Mouse (Mus musculus) liver, embryonic 11.5 days (tissue): ENCODE results near the gene Olfr1496. TPM values are rescaled to one million over a fixed set of nuclear protein-coding genes. Genes with fewer than 3 reads are reported as not detected.

ENCODE experiments used
- ATAC-seq: fragments of 200-750 bp; cut with Nextera tagmentation; replicated peaks from 2 replicates; pipeline ENCODE4 v1.8.0; 2017; ENCODE audit warnings: moderate number of reproducible peaks, mild to moderate bottlenecking, moderate TSS enrichment, moderate library complexity; ENCODE audit not compliant: low FRiP score
- DNase-seq: peaks from one replicate; pipeline ENCODE4 v3.0.0-alpha.2; 2017; ENCODE audit warnings: low spot score
- H3K27ac ChIP-seq: fragments of 300-500 bp; sonication (generic); 2 replicates; pipeline ENCODE4 v1.5.1; 2014; ENCODE audit warnings: mild to moderate bottlenecking, low read depth, low read length, control low read depth
- H3K27me3 ChIP-seq: fragments of 300-500 bp; sonication (generic); replicated peaks from 2 replicates; pipeline ENCODE4 v1.6.1; 2014; ENCODE audit warnings: low read length, mixed read lengths; ENCODE audit not compliant: control insufficient read depth, insufficient read depth
- H3K36me3 ChIP-seq: fragments of 300-500 bp; sonication (generic); 2 replicates; pipeline ENCODE4 v1.6.1; 2014; ENCODE audit warnings: mild to moderate bottlenecking, low read length, moderate library complexity, mixed read lengths; ENCODE audit not compliant: control insufficient read depth, insufficient read depth
- H3K4me1 ChIP-seq: fragments of 300-500 bp; sonication (generic); replicated peaks from 2 replicates; pipeline ENCODE4 v1.6.1; 2014; ENCODE audit warnings: low read length, mixed read lengths; ENCODE audit not compliant: control insufficient read depth, insufficient read depth
- H3K4me2 ChIP-seq: fragments of 300-500 bp; sonication (generic); 2 replicates; pipeline ENCODE4 v1.6.1; 2014; ENCODE audit warnings: mild to moderate bottlenecking, control low read depth, moderate library complexity
- H3K4me3 ChIP-seq: fragments of 300-500 bp; sonication (generic); 2 replicates; pipeline ENCODE4 v1.5.1; 2014; ENCODE audit warnings: low read depth, low read length, control low read depth
- H3K9ac ChIP-seq: fragments of 300-500 bp; sonication (generic); 2 replicates; pipeline ENCODE4 v1.6.1; 2014; ENCODE audit warnings: low read depth, low read length, control low read depth
- H3K9me3 ChIP-seq: fragments of 300-500 bp; sonication (generic); 2 replicates; pipeline ENCODE4 v1.6.1; 2016; ENCODE audit warnings: low read length, inconsistent platforms, mixed read lengths; ENCODE audit not compliant: control insufficient read depth
- WGBS: fragments of 180-500 bp; shearing (Covaris S2); extraction: QIAGEN DNeasy Blood & Tissue Kit; methylation state at CpG from one replicate; pipeline ENCODE4 v1.1.7; 2014; 5-methylcytosine and 5-hydroxymethylcytosine counted together
- polyA plus RNA-seq: library from polyadenylated mRNA; unstranded; fragments of >200 nt; fragmentation: Nextera tagmentation; extraction: Ambion mirVana; gene quantifications from 2 replicates; pipeline ENCODE4 v1.2.1, GENCODE M21; 2014

Gene Olfr1496
- polyA plus RNA-seq, 1 experiment from 2014 or later, result not detected

DNA sequence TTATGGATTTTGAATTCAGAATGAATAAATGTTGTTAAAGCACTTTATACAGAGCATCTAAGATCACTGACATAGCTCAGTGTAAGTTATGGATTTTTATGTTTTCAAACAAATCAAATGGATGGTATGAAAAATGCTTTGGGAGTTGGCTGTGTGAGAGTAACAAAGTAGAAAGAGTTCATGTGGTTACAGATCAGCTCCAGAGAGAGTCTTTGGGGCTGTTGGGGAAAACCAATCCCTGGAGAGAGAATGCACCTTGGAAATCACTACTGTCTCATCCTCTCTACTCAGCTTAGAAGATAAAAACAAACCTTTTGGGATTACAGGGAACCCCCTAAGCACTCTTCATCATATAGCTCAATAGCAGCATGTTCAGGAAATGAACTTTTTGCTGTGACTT, 41.7 kb downstream of the Olfr1496 start, which contains the start of gene Olfr1499:
Gene Olfr1499 (minus strand): TSS at position 101 of the 400 bp plus-strand sequence.
- H3K4me2 ChIP-seq, result no peak within 1 kb of the TSS
- H3K27me3 ChIP-seq, result no peaks in the 10 kb centered on the region
- no peaks in the 10 kb centered on the region for H3K36me3 ChIP-seq
- ATAC-seq (no peak), DNase-seq (no peak)
- H3K9ac ChIP-seq, result no peak within 1 kb of the TSS
- H3K4me3 ChIP-seq, result no peak within 1 kb of the TSS
- no peaks in the 10 kb centered on the region for H3K9me3 ChIP-seq
- H3K27ac ChIP-seq, result no peak within 1 kb of the TSS
- no peaks in the 10 kb centered on the region for H3K4me1 ChIP-seq

DNA sequence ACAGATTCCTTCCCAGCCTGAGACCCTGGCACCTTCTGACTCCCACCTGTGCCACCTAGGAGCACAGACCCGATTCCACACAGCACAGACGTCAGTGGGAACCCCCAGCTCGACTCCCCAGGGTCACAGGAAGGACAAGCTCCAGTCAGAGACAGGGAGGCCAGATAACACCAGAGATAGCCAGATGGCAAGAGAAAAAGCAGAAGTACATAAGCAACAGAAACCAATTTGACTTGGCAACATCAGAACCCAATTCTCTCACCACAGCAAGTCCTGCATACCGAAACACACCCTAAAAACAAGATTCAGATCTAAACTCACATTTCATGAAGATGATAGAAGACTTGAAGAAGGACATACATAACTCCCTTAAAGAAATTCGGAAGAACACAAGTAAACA, 43.2 kb downstream of the Olfr1496 start:
- no peak overlapping the region for H3K4me3 ChIP-seq
- H3K9ac ChIP-seq, result no peak overlapping the region
- H3K9me3 ChIP-seq, result no peaks in the 10 kb centered on the region
- no peaks in the 10 kb centered on the region for H3K27me3 ChIP-seq
- H3K4me1 ChIP-seq, result no peaks in the 10 kb centered on the region
- ATAC-seq (no peak), DNase-seq (no peak)
- 39% methylated on average over 5 of the region's 5 CpGs for WGBS
- no peak overlapping the region for H3K4me2 ChIP-seq
- no peaks in the 10 kb centered on the region for H3K36me3 ChIP-seq
- H3K27ac ChIP-seq, result no peak overlapping the region

DNA sequence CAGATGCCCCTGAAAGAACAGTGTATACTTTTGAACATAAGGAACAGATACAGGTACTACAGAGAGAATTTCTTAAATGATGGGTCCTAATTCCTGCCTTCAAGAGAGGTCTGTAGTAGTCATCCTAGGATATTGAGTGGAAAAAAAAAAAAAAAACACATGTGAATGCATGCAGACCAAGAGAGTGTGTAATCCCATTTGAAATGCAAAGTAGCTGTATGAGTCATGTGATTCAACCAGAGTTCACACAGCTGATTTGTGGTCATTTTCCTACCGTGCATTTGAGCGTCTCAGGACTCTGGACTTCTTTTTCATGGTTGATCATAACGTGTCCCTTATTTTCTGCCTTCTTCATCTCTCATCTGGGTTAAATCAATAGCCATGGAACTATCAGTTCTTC, 50.8 kb downstream of the Olfr1496 start:
- ATAC-seq, result no peak
- no peaks in the 10 kb centered on the region for H3K36me3 ChIP-seq
- H3K4me3 ChIP-seq, result no peak overlapping the region
- H3K9ac ChIP-seq, result no peak overlapping the region
- H3K4me2 ChIP-seq, result no peak overlapping the region
- H3K4me1 ChIP-seq, result no peaks in the 10 kb centered on the region
- WGBS, result 77% methylated on average over 3 of the region's 3 CpGs
- H3K9me3 ChIP-seq, result no peaks in the 10 kb centered on the region
- no peak for DNase-seq
- no peaks in the 10 kb centered on the region for H3K27me3 ChIP-seq
- H3K27ac ChIP-seq, result no peak overlapping the region

DNA sequence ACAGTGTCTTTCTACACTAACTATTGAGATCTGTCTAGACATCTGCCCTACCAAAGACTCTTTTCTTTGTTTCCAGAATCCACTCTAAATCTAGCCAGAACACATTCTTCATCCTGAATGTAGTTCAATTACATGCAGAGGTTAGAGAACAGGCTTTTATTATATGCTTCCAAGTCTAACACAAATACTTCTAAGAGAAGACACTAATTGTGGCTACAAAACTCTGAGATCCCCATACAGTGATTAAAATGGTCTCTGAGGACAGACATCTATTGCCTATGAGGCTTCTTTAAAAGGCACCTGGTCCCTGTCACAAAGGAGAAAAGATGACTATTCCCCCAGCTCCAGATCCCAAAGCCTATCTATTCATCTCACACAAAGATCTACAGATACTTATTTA, 52.7 kb downstream of the Olfr1496 start, which contains the start of gene Olfr1500:
Gene Olfr1500 (minus strand): TSS at position 101 of the 400 bp plus-strand sequence.
- no peak within 1 kb of the TSS for H3K4me3 ChIP-seq
- no peaks in the 10 kb centered on the region for H3K9me3 ChIP-seq
- no peak within 1 kb of the TSS for H3K27ac ChIP-seq
- no peaks in the 10 kb centered on the region for H3K27me3 ChIP-seq
- no peak within 1 kb of the TSS for H3K9ac ChIP-seq
- no peaks in the 10 kb centered on the region for H3K4me1 ChIP-seq
- DNase-seq, result no peak
- no peaks in the 10 kb centered on the region for H3K36me3 ChIP-seq
- H3K4me2 ChIP-seq, result no peak within 1 kb of the TSS
- no peak for ATAC-seq

Other genes starting within 250 kb of the Olfr1496 start
- gene Olfr1480, start 250.0 kb upstream of the Olfr1496 start, polyA plus RNA-seq, result not detected in 2 replicates
- gene Olfr1484, start 194.4 kb upstream of the Olfr1496 start, polyA plus RNA-seq, result not detected in 2 replicates
- not detected in 2 replicates for gene Olfr1487, start 160.5 kb upstream of the Olfr1496 start, polyA plus RNA-seq
- not detected in 2 replicates for gene Olfr1489, start 146.3 kb upstream of the Olfr1496 start, polyA plus RNA-seq
- not detected in 2 replicates for gene Olfr1490, start 126.8 kb upstream of the Olfr1496 start, polyA plus RNA-seq
- not detected in 2 replicates for gene Olfr1491, start 80.6 kb upstream of the Olfr1496 start, polyA plus RNA-seq
- gene Olfr1493-ps1, start 54.6 kb upstream of the Olfr1496 start, polyA plus RNA-seq, result not detected in 2 replicates
- gene Olfr1494, start 38.1 kb upstream of the Olfr1496 start, polyA plus RNA-seq, result not detected in 2 replicates
- gene Olfr1495, start 13.3 kb upstream of the Olfr1496 start, polyA plus RNA-seq, result not detected in 2 replicates
- not detected in 2 replicates for gene Olfr1497, start 20.3 kb downstream of the Olfr1496 start, polyA plus RNA-seq
- not detected in 2 replicates for gene Olfr1499, start 41.6 kb downstream of the Olfr1496 start, polyA plus RNA-seq
- gene Olfr1500, start 52.6 kb downstream of the Olfr1496 start, polyA plus RNA-seq, result not detected in 2 replicates
- gene Olfr1501, start 72.8 kb downstream of the Olfr1496 start, polyA plus RNA-seq, result not detected in 2 replicates
- gene Olfr1502, start 83.9 kb downstream of the Olfr1496 start, polyA plus RNA-seq, result not detected in 2 replicates
- gene Olfr1504, start 120.0 kb downstream of the Olfr1496 start, polyA plus RNA-seq, result not detected in 2 replicates
- not detected in 2 replicates for gene Olfr1505, start 135.7 kb downstream of the Olfr1496 start, polyA plus RNA-seq